Mouse (Mus musculus): Measurements from ENCODE around the gene Foxk1. TPM values are rescaled to one million over a fixed set of nuclear protein-coding genes. Genes with fewer than 3 reads are reported as not detected.

Gene Foxk1
- polyA plus RNA-seq, 1 experiment from 2014 or later: 5.9 TPM

GRCm38 (mm10) chr5:142493307-142493706 is 92.0 kb downstream of the Foxk1 start:
- Histone ChIP-seq H3K9ac (no peak overlapping the region), H3K4me1 (replicated peaks; ENCODE audit: control insufficient read depth, insufficient read depth, low read length) (no peaks in the 10 kb centered on the region), H3K4me3 (replicated peaks; ENCODE audit: low read length) (no peak overlapping the region), H3K4me2 (replicated peaks) (no peak overlapping the region), H3K27ac (no peak overlapping the region), H3K9me3 (ENCODE audit: control insufficient read depth, low read length) (no peaks in the 10 kb centered on the region), H3K27me3 (ENCODE audit: control insufficient read depth, insufficient read depth, low read length) (no peaks in the 10 kb centered on the region), H3K36me3 (replicated peaks; ENCODE audit: control insufficient read depth, insufficient read depth) (peaks cover 4% of the 10 kb centered on the region; the same call in 1 of the 2 replicates)
- ATAC-seq (ENCODE audit: low FRiP score) (no peak), DNase-seq (ENCODE audit: low spot score) (no peak)
- WGBS: 87% methylated on average over 3 of the region's 3 CpGs

GRCm38 (mm10) chr5:142495321-142496096 is 94.2 kb downstream of the Foxk1 start:
- Histone ChIP-seq H3K4me2 (replicated peaks) (no peak overlapping the region), H3K27me3 (ENCODE audit: control insufficient read depth, insufficient read depth, low read length) (no peaks in the 10 kb centered on the region), H3K9me3 (ENCODE audit: control insufficient read depth, low read length) (no peaks in the 10 kb centered on the region), H3K4me3 (replicated peaks; ENCODE audit: low read length) (no peak overlapping the region), H3K36me3 (replicated peaks; ENCODE audit: control insufficient read depth, insufficient read depth) (peaks cover 7% of the 10 kb centered on the region; the same call in 1 of the 2 replicates), H3K9ac (no peak overlapping the region), H3K27ac (no peak overlapping the region), H3K4me1 (replicated peaks; ENCODE audit: control insufficient read depth, insufficient read depth, low read length) (no peaks in the 10 kb centered on the region)
- DNase-seq (ENCODE audit: low spot score) (no peak), ATAC-seq (ENCODE audit: low FRiP score) (no peak)
- 56% methylated on average over 14 of the region's 14 CpGs for WGBS

GRCm38 (mm10) chr5:142498964-142499363 is 97.7 kb downstream of the Foxk1 start:
- Histone ChIP-seq H3K4me1 (replicated peaks; ENCODE audit: control insufficient read depth, insufficient read depth, low read length) (no peaks in the 10 kb centered on the region), H3K4me2 (replicated peaks) (no peak overlapping the region), H3K9me3 (ENCODE audit: control insufficient read depth, low read length) (no peaks in the 10 kb centered on the region), H3K9ac (no peak overlapping the region), H3K27ac (no peak overlapping the region), H3K27me3 (ENCODE audit: control insufficient read depth, insufficient read depth, low read length) (no peaks in the 10 kb centered on the region), H3K4me3 (replicated peaks; ENCODE audit: low read length) (no peak overlapping the region), H3K36me3 (replicated peaks; ENCODE audit: control insufficient read depth, insufficient read depth) (peaks cover 13% of the 10 kb centered on the region; the same call in 1 of the 2 replicates)
- 41% methylated on average over 3 of the region's 3 CpGs for WGBS
- ATAC-seq (ENCODE audit: low FRiP score) (no peak), DNase-seq (ENCODE audit: low spot score) (peak; percentile 55)

GRCm38 (mm10) chr5:142500918-142501317 is 99.6 kb downstream of the Foxk1 start:
- H3K9me3 ChIP-seq (ENCODE audit: control insufficient read depth, low read length): no peaks in the 10 kb centered on the region
- H3K4me3 ChIP-seq (replicated peaks; ENCODE audit: low read length): no peak overlapping the region
- H3K36me3 ChIP-seq (replicated peaks; ENCODE audit: control insufficient read depth, insufficient read depth): peaks cover 15% of the 10 kb centered on the region; the same call in 1 of the 2 replicates
- no peak overlapping the region for H3K27ac ChIP-seq
- no peaks in the 10 kb centered on the region for H3K27me3 ChIP-seq (ENCODE audit: control insufficient read depth, insufficient read depth, low read length)
- H3K4me2 ChIP-seq (replicated peaks): no peak overlapping the region
- WGBS: 82% methylated on average over 10 of the region's 10 CpGs
- no peak overlapping the region for H3K9ac ChIP-seq
- no peak for ATAC-seq (ENCODE audit: low FRiP score)
- DNase-seq (ENCODE audit: low spot score): no peak
- no peaks in the 10 kb centered on the region for H3K4me1 ChIP-seq (replicated peaks; ENCODE audit: control insufficient read depth, insufficient read depth, low read length)

- WGBS: 12% methylated on average over 3 of the region's 3 CpGs
- Histone ChIP-seq H3K27me3 (ENCODE audit: control insufficient read depth, insufficient read depth, low read length) (no peaks in the 10 kb centered on the region), H3K36me3 (replicated peaks; ENCODE audit: control insufficient read depth, insufficient read depth) (peaks cover 18% of the 10 kb centered on the region; the same call in 1 of the 2 replicates), H3K4me2 (replicated peaks) (no peak overlapping the region), H3K9me3 (ENCODE audit: control insufficient read depth, low read length) (no peaks in the 10 kb centered on the region), H3K27ac (no peak overlapping the region), H3K9ac (no peak overlapping the region), H3K4me3 (replicated peaks; ENCODE audit: low read length) (no peak overlapping the region), H3K4me1 (replicated peaks; ENCODE audit: control insufficient read depth, insufficient read depth, low read length) (no peaks in the 10 kb centered on the region)
- ATAC-seq (ENCODE audit: low FRiP score): peak; percentile 82
- DNase-seq (ENCODE audit: low spot score): peak; percentile 81
These were observed 101.1 kb downstream of the Foxk1 start for GRCm38 (mm10) chr5:142502414-142502813.

GRCm38 (mm10) chr5:142504175-142504574 is 102.9 kb downstream of the Foxk1 start:
- no peak for DNase-seq (ENCODE audit: low spot score)

GRCm38 (mm10) chr5:142505695-142506423 is 104.6 kb downstream of the Foxk1 start:
- peaks cover 20% of the 10 kb centered on the region for H3K4me1 ChIP-seq (replicated peaks; ENCODE audit: control insufficient read depth, insufficient read depth, low read length)
- H3K9ac ChIP-seq: no peak overlapping the region
- DNase-seq (ENCODE audit: low spot score): no peak
- H3K4me3 ChIP-seq (replicated peaks; ENCODE audit: low read length): no peak overlapping the region
- no peak overlapping the region for H3K27ac ChIP-seq
- peaks cover 11% of the 10 kb centered on the region; the same call in 1 of the 2 replicates for H3K36me3 ChIP-seq (replicated peaks; ENCODE audit: control insufficient read depth, insufficient read depth)
- ATAC-seq (ENCODE audit: low FRiP score): no peak
- WGBS: 79% methylated on average over 3 of the region's 3 CpGs
- no peaks in the 10 kb centered on the region for H3K9me3 ChIP-seq (ENCODE audit: control insufficient read depth, low read length)
- no peaks in the 10 kb centered on the region for H3K27me3 ChIP-seq (ENCODE audit: control insufficient read depth, insufficient read depth, low read length)
- H3K4me2 ChIP-seq (replicated peaks): 0 out of 2 replicates have a peak overlapping the region, but pooled peaks have one; percentile 10

More at GRCm38 (mm10) chr5:142504175-142504574, 102.9 kb downstream of the Foxk1 start:
- Histone ChIP-seq H3K27me3 (ENCODE audit: control insufficient read depth, insufficient read depth, low read length) (no peaks in the 10 kb centered on the region), H3K4me3 (replicated peaks; ENCODE audit: low read length) (no peak overlapping the region), H3K9ac (no peak overlapping the region), H3K27ac (no peak overlapping the region), H3K4me2 (replicated peaks) (no peak overlapping the region), H3K9me3 (ENCODE audit: control insufficient read depth, low read length) (no peaks in the 10 kb centered on the region), H3K4me1 (replicated peaks; ENCODE audit: control insufficient read depth, insufficient read depth, low read length) (peaks cover 9% of the 10 kb centered on the region), H3K36me3 (replicated peaks; ENCODE audit: control insufficient read depth, insufficient read depth) (peaks cover 11% of the 10 kb centered on the region; the same call in 1 of the 2 replicates)
- no peak for ATAC-seq (ENCODE audit: low FRiP score)
- 80% methylated on average over 3 of the region's 3 CpGs for WGBS

- peaks cover 5% of the 10 kb centered on the region; the same call in 1 of the 2 replicates for H3K36me3 ChIP-seq (replicated peaks; ENCODE audit: control insufficient read depth, insufficient read depth)
- peak overlapping the region; percentile 18 for H3K4me3 ChIP-seq (replicated peaks; ENCODE audit: low read length)
- peaks cover 20% of the 10 kb centered on the region for H3K4me1 ChIP-seq (replicated peaks; ENCODE audit: control insufficient read depth, insufficient read depth, low read length)
- H3K9me3 ChIP-seq (ENCODE audit: control insufficient read depth, low read length): no peaks in the 10 kb centered on the region
- peak; percentile 61 for ATAC-seq (ENCODE audit: low FRiP score)
- H3K27me3 ChIP-seq (ENCODE audit: control insufficient read depth, insufficient read depth, low read length): no peaks in the 10 kb centered on the region
- peak overlapping the region; percentile 90 for H3K27ac ChIP-seq
- 7% methylated on average over 15 of the region's 15 CpGs for WGBS
- peak overlapping the region; percentile 69 for H3K9ac ChIP-seq
- DNase-seq (ENCODE audit: low spot score): peak; percentile 30
- peak overlapping the region; percentile 54 for H3K4me2 ChIP-seq (replicated peaks)
These were observed 108.1 kb downstream of the Foxk1 start for GRCm38 (mm10) chr5:142509141-142510060.
